8 mouse cellular contexts compared by ENCODE assay signal in the genomic region with DNA sequence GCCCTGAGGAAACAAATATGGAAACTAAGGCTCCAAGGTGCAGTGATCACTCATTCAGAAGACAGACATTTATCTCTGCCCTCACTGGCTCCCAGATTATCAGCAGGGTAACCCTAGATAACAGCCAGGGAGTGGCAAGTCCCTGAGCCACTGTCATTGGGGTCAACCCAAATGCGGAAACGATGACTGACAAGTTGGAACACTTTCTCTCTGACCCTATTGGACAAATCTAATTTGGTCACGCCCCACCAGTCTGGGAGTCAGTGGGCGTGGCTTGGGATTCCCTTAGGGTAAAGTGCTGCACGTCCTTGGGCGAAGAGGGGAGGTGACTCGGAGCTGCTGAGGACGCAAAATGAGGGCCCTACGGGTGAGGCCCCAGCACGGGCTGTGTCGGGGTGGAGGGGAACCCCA. TPM values are rescaled to one million over a fixed set of nuclear protein-coding genes. Genes with fewer than 3 reads are reported as not detected.
A peak's percentile ranks its signal among the peaks of the same experiment; 100 is the strongest.
DNase-seq lines count a peak whose midpoint lies in the region; ATAC-seq lines count a peak whose summit lies in the region.

A gene (plus strand): TSS at position 266 of the 411 bp plus-strand sequence.

- WGBS in liver, embryonic 11.5 days: under 1% methylated on average over 11 of the region's 11 CpGs

- peak within 1 kb of the TSS; percentile 67 for H3K4me2 ChIP-seq in liver, embryonic 11.5 days

- ATAC-seq in liver, embryonic 11.5 days (replicated peaks; ENCODE audit: low FRiP score): peak; percentile 89
- peak; percentile 91 for ATAC-seq in monocyte, adult 5-6 weeks (replicated peaks; ENCODE audit: insufficient number of reproducible peaks, low FRiP score, low TSS enrichment, poor library complexity, severe bottlenecking)

- H3K36me3 ChIP-seq in liver, embryonic 11.5 days (ENCODE audit: control insufficient read depth, insufficient read depth, low read length): peaks cover 26% of the 10 kb centered on the region
- H3K36me3 ChIP-seq in splenic B cell, adult 2 months (ENCODE audit: control insufficient read depth, insufficient read depth, low read length, poor library complexity, severe bottlenecking): no peaks in the 10 kb centered on the region; the same call in 1 of the 2 replicates

- peak within 1 kb of the TSS; percentile 38 for H3K4me3 ChIP-seq in liver, embryonic 11.5 days (ENCODE audit: low read depth, low read length)

- peak within 1 kb of the TSS; percentile 26; the same call in 1 of the 2 replicates for H3K9ac ChIP-seq in liver, embryonic 11.5 days (ENCODE audit: low read depth, low read length)

- H3K4me1 ChIP-seq in liver, embryonic 11.5 days (replicated peaks; ENCODE audit: control insufficient read depth, insufficient read depth, low read length): peaks cover 11% of the 10 kb centered on the region

- H3K27me3 ChIP-seq in liver, embryonic 11.5 days (replicated peaks; ENCODE audit: control insufficient read depth, insufficient read depth, low read length): no peaks in the 10 kb centered on the region
- H3K27me3 ChIP-seq in splenic B cell, adult 2 months (ENCODE audit: control insufficient read depth, insufficient read depth, low read length, poor library complexity, severe bottlenecking): no peaks in the 10 kb centered on the region

- H3K27ac ChIP-seq in liver, embryonic 11.5 days (ENCODE audit: low read depth, low read length): 0 out of 2 replicates have a peak within 1 kb of the TSS, but pooled peaks have one; percentile 13

- H3K9me3 ChIP-seq in liver, embryonic 11.5 days (ENCODE audit: control insufficient read depth, low read length): no peaks in the 10 kb centered on the region

- peak; percentile 83 for DNase-seq in 3134 (ENCODE audit: extremely low read depth, insufficient read length, low spot score)
- DNase-seq in adrenal gland, adult 18-20 months (ENCODE audit: low spot score in 2 of 2): peak; percentile 80 to 82
- peak; percentile 54 for DNase-seq in embryo, embryonic 11.5 days (ENCODE audit: low read depth, low spot score)
- DNase-seq in heart, adult 8-10 months (ENCODE audit: low spot score): peak; percentile 97
- DNase-seq in kidney, adult 8-10 months: peak; percentile 92
- DNase-seq in liver, embryonic 11.5 days (ENCODE audit: low spot score): peak; percentile 80
- peak; percentile 86 for DNase-seq in splenic B cell, adult 2 months (ENCODE audit: low read depth, low spot score)

RNA-seq across cellular contexts. Expression of the gene that starts here (rescaled TPM):
- total RNA-seq in adrenal gland, adult 18-20 months (2021): 100 to 1,000 TPM; 349 to 810 TPM
- 1,000 to 10,000 TPM; 3,196 to 3,318 (median 3,289) TPM for total RNA-seq in heart, adult 8-10 months (2022)
- 4.7 and 5.1 TPM in 2 replicates for polyA plus RNA-seq in liver, embryonic 11.5 days (2014; fragmentation: Nextera tagmentation; extraction: Ambion mirVana)
- total RNA-seq in monocyte, adult 5-6 weeks (2017): not detected in 3 replicates

Comparison
In these comparisons a context has a peak if more than half of its experiments do, and no peak if none do; other contexts are left out.
1. Peak in every context shown above with its lines: DNase-seq, ATAC-seq, H3K4me3 ChIP-seq and H3K27ac ChIP-seq.
2. RNA of the gene that starts here (total RNA-seq): 3,196 to 3,318 TPM in heart, adult 8-10 months and 349 to 810 TPM in adrenal gland, adult 18-20 months; not detected in monocyte, adult 5-6 weeks; every median in the first group is over 100 times any median in the second.
3. Peak in ATAC-seq in monocyte, adult 5-6 weeks; RNA of the gene not detected or under 1 TPM.